Mouse (Mus musculus) small intestine, adult 2 months (tissue): ENCODE data around the gene Dap3.

Experiments
- CTCF ChIP-seq: fragments of 200-500 bp; IDR thresholded peaks from 2 replicates; pipeline ENCODE4 v1.5.1; 2012; ENCODE audit warnings: low read depth, mild to moderate bottlenecking, control low read depth, inconsistent platforms, low read length, moderate library complexity, mixed read lengths; ENCODE audit not compliant: insufficient replicate concordance, insufficient read length; ENCODE audit errors: extremely low read depth
- POLR2A ChIP-seq: fragments of 200-500 bp; IDR thresholded peaks from 2 replicates; pipeline ENCODE4 v1.6.1; 2012; ENCODE audit warnings: low read depth, mild to moderate bottlenecking, control low read depth, inconsistent platforms, low read length, moderate library complexity

- TF ChIP-seq CTCF (no peak), POLR2A (no peak)
Observed at GRCm38 (mm10) chr3:88953736-88954135, 2.8 kb upstream of the Dap3 start.
